Mouse (Mus musculus): Measurements from ENCODE around the gene BC016579. TPM values are rescaled to one million over a fixed set of nuclear protein-coding genes. Genes with fewer than 3 reads are reported as not detected.

BC016579 gene
- total RNA-seq (2023): not detected

GRCm38 (mm10) chr16:45653934-45654332 is at the start of gene BC016579:
TSS of gene BC016579 (minus strand) at chr16:45654068.

DNA sequence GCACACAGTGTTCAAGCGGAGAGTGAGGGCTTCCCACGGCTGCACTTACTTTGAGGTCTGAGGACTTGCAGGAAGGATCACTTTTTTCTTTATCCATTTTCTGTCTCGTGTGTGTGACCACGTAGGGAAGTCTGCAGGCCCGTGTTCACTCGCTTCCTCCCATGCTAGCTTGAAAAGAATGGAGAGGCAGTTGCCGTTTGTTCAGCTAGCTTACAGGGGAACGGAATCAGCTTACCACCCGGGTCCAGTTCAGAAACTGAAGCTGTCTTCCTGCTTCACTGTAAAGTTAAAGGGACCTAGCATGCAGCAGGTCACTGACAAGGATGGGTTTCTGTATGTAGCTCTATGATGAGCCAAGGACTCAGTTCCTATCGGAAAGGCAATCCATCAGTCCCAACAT is 39.7 kb upstream of the BC016579 start, which contains the start of gene Tmprss7:
Gene Tmprss7, minus strand, starts transcription at position 101 of the 400 bp plus-strand sequence.

GRCm38 (mm10) chr16:45610267-45610666 is 43.6 kb downstream of the BC016579 start, which contains the start of gene Gcsam:
TSS of gene Gcsam (plus strand) at chr16:45610380.

Other genes with a start within 250 kb of the BC016579 start
- gene Cd200, start 245.0 kb downstream of the BC016579 start, total RNA-seq (2023): 10.1 TPM
- not detected for gene Gm609, start 161.1 kb downstream of the BC016579 start, total RNA-seq (2023)
- gene Gm17783, start 122.0 kb downstream of the BC016579 start, total RNA-seq (2023): not detected
- gene Slc9c1, start 118.8 kb downstream of the BC016579 start, total RNA-seq (2023): not detected
- gene Gcsam, start 43.7 kb downstream of the BC016579 start, total RNA-seq (2023): 0.32 TPM
- gene Tmprss7, start 39.6 kb upstream of the BC016579 start, total RNA-seq (2023): not detected
- gene Tagln3, start 70.5 kb upstream of the BC016579 start, total RNA-seq (2023): not detected
- gene Abhd10, start 88.9 kb upstream of the BC016579 start, total RNA-seq (2023): 43.3 TPM